Mouse (Mus musculus) spleen, adult 12 weeks (tissue): ENCODE results near the gene Slc9a9.

Experiments used
- DNase-seq: peaks from one replicate; pipeline ENCODE4 v3.0.0; 2022; ENCODE audit warnings: low spot score

Gene Slc9a9

GRCm38 (mm10) chr9:95157948-95158347 is 488.2 kb downstream of the Slc9a9 start:
- no peak for DNase-seq

DNA sequence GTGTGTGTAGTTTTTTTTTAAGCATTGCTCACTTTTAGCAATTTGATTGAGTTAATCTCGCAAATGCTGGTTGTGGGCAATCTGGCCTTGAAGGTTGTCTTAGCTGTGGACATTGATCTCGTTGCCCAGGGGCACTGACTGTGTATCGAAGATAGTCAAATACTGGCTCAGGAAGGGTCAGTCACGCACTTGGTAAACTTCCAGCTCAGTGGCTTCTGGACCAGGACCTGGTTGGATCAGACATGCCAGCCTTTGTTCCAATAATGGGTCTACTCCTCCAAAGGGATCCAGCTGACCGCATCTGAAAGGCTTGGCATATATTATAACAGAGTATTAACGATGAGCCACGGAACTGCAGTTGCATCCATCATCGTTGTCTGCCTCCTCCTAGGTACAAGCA is 489.2 kb downstream of the Slc9a9 start:
- DNase-seq: no peak

GRCm38 (mm10) chr9:95160575-95161300 is 491.0 kb downstream of the Slc9a9 start:
- no peak for DNase-seq

- DNase-seq: no peak
These were observed 492.0 kb downstream of the Slc9a9 start for GRCm38 (mm10) chr9:95161699-95162098.

DNA sequence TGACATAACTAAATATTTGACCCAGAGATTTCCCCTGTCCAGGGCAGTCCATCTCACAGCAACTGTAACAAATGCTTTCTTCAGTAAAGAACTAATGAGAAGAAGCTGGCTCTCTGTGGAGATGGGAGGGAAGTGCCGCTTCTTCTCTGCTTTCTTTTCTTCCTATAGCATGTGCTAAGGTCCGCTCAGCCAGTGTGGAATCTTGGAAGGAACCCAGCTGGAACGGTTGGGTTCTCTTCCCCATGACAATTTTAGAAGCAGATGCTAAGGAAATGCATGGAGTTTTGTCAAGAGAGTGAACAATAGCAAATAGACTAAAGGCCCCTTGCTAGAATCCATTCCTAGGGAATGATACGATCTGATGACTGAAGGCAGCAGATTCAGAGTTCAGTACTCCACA is 496.5 kb downstream of the Slc9a9 start:
- DNase-seq: no peak

DNA sequence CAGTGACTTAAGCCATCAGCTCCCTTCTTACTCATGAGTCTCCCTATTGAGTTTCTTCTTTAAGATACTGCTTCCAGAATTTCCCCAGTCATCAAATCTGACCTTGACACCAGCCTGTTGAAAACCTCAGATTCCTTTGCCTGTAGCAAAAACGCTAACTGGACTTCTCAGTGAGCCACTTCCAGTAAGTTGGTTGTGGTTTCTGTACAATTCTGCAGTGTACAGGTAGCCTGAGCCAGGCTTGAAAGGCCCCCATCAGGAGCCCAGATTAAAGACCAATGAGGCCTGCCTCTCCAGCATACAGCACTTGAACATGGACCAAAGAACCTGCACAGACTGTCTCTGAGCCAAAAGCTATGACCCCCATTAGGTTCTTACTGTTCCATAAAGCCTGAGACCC is 498.1 kb downstream of the Slc9a9 start:
- DNase-seq: no peak

DNA sequence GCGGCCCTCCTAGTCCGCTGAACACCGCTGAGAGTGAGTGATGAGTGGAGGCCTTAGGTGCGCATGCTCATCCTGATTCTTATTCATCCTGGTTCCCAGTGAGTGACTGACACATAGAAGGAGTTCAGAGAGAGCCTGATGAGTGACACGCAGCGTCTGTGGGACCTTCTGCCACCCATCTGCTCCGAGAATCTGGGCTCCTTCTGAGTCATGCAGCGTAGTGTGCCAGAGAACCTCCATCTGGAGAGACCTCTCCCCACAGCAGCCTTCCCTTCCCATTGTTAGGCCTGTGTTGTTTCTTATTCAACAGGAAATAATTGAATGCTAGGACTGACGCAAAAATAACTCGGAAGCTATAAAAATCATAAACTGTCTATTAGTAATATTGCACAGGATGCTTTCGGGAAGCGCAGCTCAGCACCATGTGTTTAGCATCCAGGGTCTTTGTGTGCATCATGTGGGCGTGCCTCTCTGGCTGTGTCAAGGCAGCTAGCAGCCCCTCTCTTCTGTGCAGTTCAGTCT is 498.8 kb downstream of the Slc9a9 start:
- DNase-seq: no peak

DNA sequence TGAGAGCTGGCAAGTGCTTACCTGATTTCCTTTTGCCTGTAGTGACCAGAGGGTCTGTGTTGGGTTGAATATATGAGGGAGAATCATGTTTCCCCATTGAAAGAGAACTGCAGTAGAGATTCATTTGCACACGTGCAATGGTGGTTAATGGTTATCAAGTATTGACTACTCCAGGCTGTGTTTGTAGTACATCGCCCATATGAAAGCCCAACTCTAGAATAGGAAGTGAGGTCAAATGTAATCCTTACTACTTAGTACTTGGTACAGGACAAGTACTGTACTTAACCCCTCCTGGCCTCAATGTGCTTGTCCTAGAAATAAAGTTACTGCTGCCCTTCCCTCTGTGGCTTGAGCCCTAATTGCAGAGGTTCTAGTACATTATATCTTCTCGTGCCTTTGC is 508.5 kb downstream of the Slc9a9 start:
- no peak for DNase-seq

GRCm38 (mm10) chr9:95180005-95180404 is 510.3 kb downstream of the Slc9a9 start:
- no peak for DNase-seq

GRCm38 (mm10) chr9:95180569-95180968 is 510.9 kb downstream of the Slc9a9 start:
- DNase-seq: no peak

DNA sequence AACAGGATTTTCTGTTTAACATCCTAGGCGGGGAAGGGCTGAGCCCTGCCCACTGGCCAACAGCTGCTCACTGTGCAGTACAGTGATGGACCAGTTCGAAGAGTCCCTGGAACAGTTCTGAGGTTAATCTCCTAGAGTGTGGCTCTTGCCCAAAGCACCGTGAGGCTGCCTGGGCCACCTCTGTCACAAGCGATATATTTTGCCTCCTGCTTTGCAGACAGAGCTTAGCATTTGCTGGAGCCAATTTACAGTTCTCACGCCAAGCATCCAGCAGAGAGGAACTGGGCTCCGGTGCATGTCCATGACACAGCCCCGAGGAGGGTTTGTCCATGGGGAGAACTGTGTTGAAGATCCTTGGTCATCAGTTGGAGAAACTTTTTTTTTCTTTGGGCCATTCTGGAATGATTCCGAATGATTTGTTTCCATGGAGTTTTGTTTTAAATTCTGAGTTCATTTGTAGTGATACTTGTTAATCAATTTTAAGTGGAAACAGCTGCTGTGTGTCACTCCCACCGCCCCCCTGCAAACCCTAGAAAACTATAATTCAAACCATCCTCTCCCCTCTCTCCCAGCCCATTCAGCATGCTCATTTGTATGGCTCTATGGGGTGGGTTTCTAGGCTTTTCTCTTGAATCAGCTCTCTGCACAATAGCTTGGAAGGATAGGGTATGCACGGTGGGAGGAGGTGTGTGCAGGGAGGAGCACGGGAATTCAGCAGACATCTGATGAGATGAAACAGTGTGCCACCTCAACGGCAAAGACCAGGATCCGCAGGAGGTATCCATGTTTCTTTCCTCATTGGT is 511.7 kb downstream of the Slc9a9 start:
- no peak for DNase-seq

- no peak for DNase-seq
These were observed 512.6 kb downstream of the Slc9a9 start for GRCm38 (mm10) chr9:95182272-95182671.

DNA sequence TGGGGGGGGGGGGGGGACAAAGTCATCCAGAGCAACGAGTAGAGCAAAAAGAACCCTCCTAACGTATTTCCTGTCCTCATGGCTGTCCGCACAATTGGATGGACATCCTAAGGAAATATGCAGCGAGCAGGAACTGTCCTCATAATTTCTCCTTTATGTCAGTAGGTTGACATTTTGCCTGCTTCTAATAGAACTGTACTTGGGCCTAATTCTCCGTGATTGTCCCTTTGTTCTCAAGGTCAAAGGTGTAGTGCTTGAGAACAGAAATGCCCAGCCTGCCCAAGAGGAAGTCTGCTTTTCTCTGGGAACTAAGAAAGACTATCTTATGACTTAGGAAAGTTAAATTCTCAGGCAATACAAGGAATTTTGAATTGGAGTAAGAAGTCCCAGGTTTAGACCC is 514.7 kb downstream of the Slc9a9 start:
- no peak for DNase-seq

DNA sequence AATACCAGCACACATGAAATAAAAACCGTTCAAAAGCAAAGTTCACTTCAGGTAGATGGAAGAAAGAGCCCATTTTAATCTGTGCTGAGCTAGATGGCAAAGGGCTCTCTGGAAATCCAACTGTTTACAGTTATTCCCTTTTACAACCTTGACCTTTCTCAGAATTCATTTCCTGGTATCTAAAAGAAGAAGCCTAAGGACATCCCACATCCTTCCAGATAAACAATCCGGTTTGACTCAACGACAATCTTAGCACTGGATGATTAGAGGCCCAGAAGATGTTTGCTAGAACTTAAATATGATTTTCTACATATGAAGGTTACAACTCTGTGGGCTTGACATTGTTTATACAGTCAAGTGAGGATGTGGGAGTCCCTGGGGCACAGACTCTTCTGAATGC is 516.1 kb downstream of the Slc9a9 start:
- DNase-seq: no peak

- no peak for DNase-seq
These were observed 516.9 kb downstream of the Slc9a9 start for GRCm38 (mm10) chr9:95186386-95187289.

GRCm38 (mm10) chr9:95188362-95189217 is 518.9 kb downstream of the Slc9a9 start:
- no peak for DNase-seq

DNA sequence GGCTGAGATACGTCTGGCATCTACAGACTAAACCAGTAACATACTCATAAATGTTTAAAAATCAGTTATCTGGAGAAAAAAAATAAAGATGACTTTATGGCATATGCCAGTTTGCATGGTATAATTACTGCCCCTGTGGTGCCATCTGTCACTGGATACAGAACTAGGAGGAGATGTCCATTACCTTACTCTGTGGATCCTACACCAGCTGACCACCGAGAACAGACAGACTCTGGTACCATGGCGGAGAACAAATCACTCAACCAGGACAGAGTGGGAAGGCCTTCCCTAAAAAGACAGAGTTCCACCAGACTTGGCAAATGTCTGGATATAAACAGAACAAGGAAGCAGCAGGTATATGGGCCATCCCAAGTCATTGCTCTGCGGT is 519.5 kb downstream of the Slc9a9 start:
- no peak for DNase-seq

DNA sequence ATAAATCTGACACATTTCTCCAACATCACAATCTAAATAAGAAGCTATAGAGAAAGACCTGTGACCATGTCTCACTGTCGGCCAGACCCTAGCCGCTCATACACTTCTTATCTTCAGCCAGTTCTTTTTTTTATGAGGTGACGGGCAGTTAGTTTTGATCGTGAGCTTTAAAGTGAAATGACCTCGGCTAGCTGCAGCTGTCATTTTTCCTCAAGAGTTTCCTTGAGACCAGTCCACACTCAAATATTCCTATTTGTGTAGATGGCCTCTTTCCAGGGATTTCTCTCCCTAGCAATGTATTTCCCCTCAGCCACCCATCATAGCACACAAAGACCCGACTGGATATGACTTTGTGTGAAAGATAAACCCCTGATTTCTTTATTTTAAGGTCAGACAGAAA is 521.7 kb downstream of the Slc9a9 start:
- no peak for DNase-seq

- no peak for DNase-seq
These were observed 523.3 kb downstream of the Slc9a9 start for GRCm38 (mm10) chr9:95192901-95193532.

GRCm38 (mm10) chr9:95193672-95194071 is 524.0 kb downstream of the Slc9a9 start:
- no peak for DNase-seq

DNA sequence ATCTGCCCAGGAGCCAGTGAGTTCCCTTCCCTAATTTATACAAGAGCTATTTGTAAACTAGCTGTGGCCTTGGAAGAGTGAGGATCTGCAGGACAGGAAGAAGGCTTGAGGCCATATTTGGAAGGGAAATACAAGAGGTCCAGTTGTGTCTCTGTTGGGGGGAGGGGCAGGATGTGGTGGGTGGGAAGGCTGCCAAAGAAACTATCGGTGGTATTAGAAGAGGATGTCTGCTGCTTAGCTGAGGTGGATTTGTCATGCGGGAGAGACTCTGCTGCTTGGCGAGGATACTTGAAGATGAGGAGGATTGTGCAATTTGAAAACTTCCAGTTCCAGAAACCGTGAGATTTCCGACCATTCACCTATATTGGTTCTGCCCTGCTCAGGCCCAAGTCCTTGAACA is 524.4 kb downstream of the Slc9a9 start:
- no peak for DNase-seq
